ENCODE assay signal across 19 mouse cellular contexts in genomic region chr1:85922127-85922864, GRCm38 (mm10). TPM values are rescaled to one million over a fixed set of nuclear protein-coding genes. Genes with fewer than 3 reads are reported as not detected.
DNase-seq lines count a peak whose midpoint lies in the region; ATAC-seq lines count a peak whose summit lies in the region.
"Had no signal": no experiment of that assay in that cellular context is flagged by ENCODE, and none has a peak within 500 bp of the region (broad histone marks: within the 10 kb centered on the region; RNA-seq: fewer than 3 reads in every experiment).

No protein-coding gene starts in this region.

- no peaks in the 10 kb centered on the region for H3K36me3 ChIP-seq in hindbrain, embryonic 12.5 days
- H3K36me3 ChIP-seq in hindbrain, embryonic 11.5 days (ENCODE audit: control insufficient read depth, insufficient read depth, low read length) = no peaks in the 10 kb centered on the region
- no peaks in the 10 kb centered on the region for H3K36me3 ChIP-seq in neural tube, embryonic 12.5 days
- H3K36me3 ChIP-seq in hindbrain, embryonic 14.5 days (replicated peaks; ENCODE audit: control insufficient read depth, insufficient read depth) = no peaks in the 10 kb centered on the region
- H3K36me3 ChIP-seq: stomach, embryonic 15.5 days had no signal

- no peak for DNase-seq in hindbrain, embryonic 11.5 days (ENCODE audit: low spot score)
- DNase-seq in neural tube, embryonic 10.5 days (ENCODE audit: extremely low spot score, low spot score) = no peak
- DNase-seq in hindbrain, embryonic 14.5 days (ENCODE audit: low spot score) = no peak
- DNase-seq in adrenal gland, adult 18-20 months (ENCODE audit: low spot score in 2 of 2) = no peak
- DNase-seq: gastrocnemius, postnatal 14 days; heart, postnatal 4 days; kidney, adult 9 months; right cerebral cortex, postnatal 4 days; thymus, postnatal 25 days had no signal

- no peaks in the 10 kb centered on the region for H3K27me3 ChIP-seq in hindbrain, embryonic 12.5 days
- H3K27me3 ChIP-seq in hindbrain, embryonic 11.5 days (ENCODE audit: control insufficient read depth, insufficient read depth, low read length) = no peaks in the 10 kb centered on the region
- peaks cover 19% of the 10 kb centered on the region; the same call in 1 of the 2 replicates for H3K27me3 ChIP-seq in neural tube, embryonic 12.5 days (replicated peaks)
- H3K27me3 ChIP-seq in hindbrain, embryonic 14.5 days (ENCODE audit: control insufficient read depth, insufficient read depth, low read length) = no peaks in the 10 kb centered on the region
- H3K27me3 ChIP-seq: stomach, embryonic 15.5 days had no signal

- H3K4me3 ChIP-seq in hindbrain, embryonic 12.5 days = no peak overlapping the region
- no peak overlapping the region for H3K4me3 ChIP-seq in hindbrain, embryonic 11.5 days (ENCODE audit: low read depth, low read length)
- H3K4me3 ChIP-seq in neural tube, embryonic 12.5 days = no peak overlapping the region
- H3K4me3 ChIP-seq in hindbrain, embryonic 14.5 days (replicated peaks; ENCODE audit: low read length) = no peak overlapping the region
- H3K4me3 ChIP-seq: stomach, embryonic 15.5 days had no signal

- no peaks in the 10 kb centered on the region for H3K9me3 ChIP-seq in hindbrain, embryonic 12.5 days (replicated peaks)
- H3K9me3 ChIP-seq in hindbrain, embryonic 11.5 days (ENCODE audit: control insufficient read depth, low read length) = no peaks in the 10 kb centered on the region
- 0 out of 2 replicates have a peak, but pooled peaks cover 3% of the 10 kb centered on the region for H3K9me3 ChIP-seq in neural tube, embryonic 12.5 days
- no peaks in the 10 kb centered on the region for H3K9me3 ChIP-seq in hindbrain, embryonic 14.5 days (ENCODE audit: control insufficient read depth, low read length)
- H3K9me3 ChIP-seq: stomach, embryonic 15.5 days had no signal

- 66% methylated on average over 7 of the region's 7 CpGs for WGBS in hindbrain, embryonic 12.5 days
- WGBS in hindbrain, embryonic 11.5 days = 66% methylated on average over 7 of the region's 7 CpGs
- 70% methylated on average over 7 of the region's 7 CpGs for WGBS in neural tube, embryonic 12.5 days
- WGBS in hindbrain, embryonic 14.5 days = 55% methylated on average over 7 of the region's 7 CpGs

- H3K4me2 ChIP-seq in hindbrain, embryonic 12.5 days (replicated peaks) = no peak overlapping the region
- H3K4me2 ChIP-seq in hindbrain, embryonic 11.5 days (replicated peaks; ENCODE audit: low read depth, low read length) = no peak overlapping the region
- H3K4me2 ChIP-seq in neural tube, embryonic 12.5 days (replicated peaks) = no peak overlapping the region
- no peak overlapping the region for H3K4me2 ChIP-seq in hindbrain, embryonic 14.5 days (replicated peaks)
- H3K4me2 ChIP-seq: heart, embryonic 11.5 days; stomach, embryonic 15.5 days had no signal

- H3K27ac ChIP-seq in hindbrain, embryonic 12.5 days = no peak overlapping the region
- no peak overlapping the region for H3K27ac ChIP-seq in hindbrain, embryonic 11.5 days (ENCODE audit: low read depth, low read length)
- no peak overlapping the region for H3K27ac ChIP-seq in neural tube, embryonic 12.5 days
- H3K27ac ChIP-seq in hindbrain, embryonic 14.5 days = peak overlapping the region; percentile 60
- H3K27ac ChIP-seq: stomach, embryonic 15.5 days had no signal

- ATAC-seq in hindbrain, embryonic 12.5 days (ENCODE audit: low FRiP score) = 0 out of 2 replicates have a peak, but pooled peaks have one; percentile 11
- ATAC-seq in hindbrain, embryonic 11.5 days (ENCODE audit: low FRiP score) = no peak
- ATAC-seq in neural tube, embryonic 12.5 days (ENCODE audit: low FRiP score, low read depth) = 0 out of 2 replicates have a peak, but pooled peaks have one; percentile 26
- peak; percentile 61; the same call in 1 of the 2 replicates for ATAC-seq in hindbrain, embryonic 14.5 days (ENCODE audit: low FRiP score)
- ATAC-seq in activated CD4-positive, CD25-positive, alpha-beta regulatory T cell, adult 4 months = no peak
- ATAC-seq in monocyte, adult 5-6 weeks (replicated peaks; ENCODE audit: insufficient number of reproducible peaks, low FRiP score, low TSS enrichment, poor library complexity, severe bottlenecking) = no peak

- no peak overlapping the region for H3K9ac ChIP-seq in hindbrain, embryonic 12.5 days
- no peak overlapping the region for H3K9ac ChIP-seq in hindbrain, embryonic 11.5 days (ENCODE audit: low read depth, low read length)
- no peak overlapping the region for H3K9ac ChIP-seq in neural tube, embryonic 12.5 days
- no peak overlapping the region for H3K9ac ChIP-seq in hindbrain, embryonic 14.5 days
- H3K9ac ChIP-seq: stomach, embryonic 15.5 days had no signal

- peaks cover 14% of the 10 kb centered on the region for H3K4me1 ChIP-seq in hindbrain, embryonic 12.5 days
- peaks cover 3% of the 10 kb centered on the region; the same call in 1 of the 2 replicates for H3K4me1 ChIP-seq in hindbrain, embryonic 11.5 days (replicated peaks; ENCODE audit: control insufficient read depth, insufficient read depth, low read length)
- peaks cover 18% of the 10 kb centered on the region for H3K4me1 ChIP-seq in neural tube, embryonic 12.5 days
- peaks cover 15% of the 10 kb centered on the region for H3K4me1 ChIP-seq in hindbrain, embryonic 14.5 days (replicated peaks; ENCODE audit: control insufficient read depth, insufficient read depth, low read length)
- H3K4me1 ChIP-seq: stomach, embryonic 15.5 days had no signal

RNA-seq across cellular contexts. Expression of gene 4933407L21Rik, which starts 6.0 kb away (rescaled TPM):
- polyA plus RNA-seq in hindbrain, embryonic 12.5 days (2016; fragmentation: Nextera tagmentation; extraction: Ambion mirVana) = 1.3 and 1.6 TPM in 2 replicates
- polyA plus RNA-seq in hindbrain, embryonic 11.5 days (2014; fragmentation: Nextera tagmentation; extraction: Ambion mirVana) = 0.46 and 0.60 TPM in 2 replicates
- 1.0 and 1.6 TPM in 2 replicates for polyA plus RNA-seq in neural tube, embryonic 12.5 days (2016; fragmentation: Nextera tagmentation; extraction: Ambion mirVana)
- polyA plus RNA-seq in hindbrain, embryonic 14.5 days (2014; fragmentation: Nextera tagmentation; extraction: Ambion mirVana) = 4.8 and 7.5 TPM in 2 replicates
- polyA plus RNA-seq in activated CD4-positive, CD25-positive, alpha-beta regulatory T cell, adult 4 months (2017; shearing (Covaris generic)) = 1 to 10 TPM in 1 of 2 experiments, under 1 TPM in 1; 0.51 to 1.5 TPM
- not detected in 3 replicates for total RNA-seq in monocyte, adult 5-6 weeks (2017)
- total RNA-seq in adrenal gland, adult 18-20 months (2021) = not detected
- total RNA-seq: heart, postnatal 4 days; megakaryocyte-erythroid progenitor cell, adult 5-6 weeks; MEL had no signal
- polyA plus RNA-seq: heart, embryonic 11.5 days; liver, embryonic 16.5 days had no signal

RNA-seq across cellular contexts. Expression of gene Itm2c, which starts 28.2 kb away (rescaled TPM):
- 169 and 173 TPM in 2 replicates for polyA plus RNA-seq in hindbrain, embryonic 12.5 days (2016; fragmentation: Nextera tagmentation; extraction: Ambion mirVana)
- polyA plus RNA-seq in hindbrain, embryonic 11.5 days (2014; fragmentation: Nextera tagmentation; extraction: Ambion mirVana) = 85.7 and 86.1 TPM in 2 replicates
- polyA plus RNA-seq in neural tube, embryonic 12.5 days (2016; fragmentation: Nextera tagmentation; extraction: Ambion mirVana) = 131 and 138 TPM in 2 replicates
- 124 and 127 TPM in 2 replicates for polyA plus RNA-seq in hindbrain, embryonic 14.5 days (2014; fragmentation: Nextera tagmentation; extraction: Ambion mirVana)
- 100 to 1,000 TPM in 1 of 2 experiments, 10 to 100 TPM in 1; 75.8 to 126 TPM for polyA plus RNA-seq in activated CD4-positive, CD25-positive, alpha-beta regulatory T cell, adult 4 months (2017; shearing (Covaris generic))
- total RNA-seq in monocyte, adult 5-6 weeks (2017) = 94.7 to 124 TPM (median 121 TPM) in 3 replicates
- 100 to 1,000 TPM; 480 to 761 TPM for total RNA-seq in adrenal gland, adult 18-20 months (2021)

RNA-seq across cellular contexts. Expression of gene Gpr55, which starts 38.5 kb away (rescaled TPM):
- polyA plus RNA-seq in hindbrain, embryonic 12.5 days (2016; fragmentation: Nextera tagmentation; extraction: Ambion mirVana) = 0.09 TPM in 1 of 2 replicates, not detected in the other
- polyA plus RNA-seq in hindbrain, embryonic 11.5 days (2014; fragmentation: Nextera tagmentation; extraction: Ambion mirVana) = 0.08 TPM in 1 of 2 replicates, not detected in the other
- polyA plus RNA-seq in neural tube, embryonic 12.5 days (2016; fragmentation: Nextera tagmentation; extraction: Ambion mirVana) = 0.08 TPM in 1 of 2 replicates, not detected in the other
- 0.09 and 0.13 TPM in 2 replicates for polyA plus RNA-seq in hindbrain, embryonic 14.5 days (2014; fragmentation: Nextera tagmentation; extraction: Ambion mirVana)
- 1 to 10 TPM; 1.9 to 6.8 TPM for polyA plus RNA-seq in activated CD4-positive, CD25-positive, alpha-beta regulatory T cell, adult 4 months (2017; shearing (Covaris generic))
- 2.2 to 4.9 TPM (median 4.7 TPM) in 3 replicates for total RNA-seq in monocyte, adult 5-6 weeks (2017)
- total RNA-seq in adrenal gland, adult 18-20 months (2021) = 1 to 10 TPM; 3.7 to 6.6 TPM
- total RNA-seq: gastrocnemius, postnatal 14 days; heart, postnatal 4 days; left cerebral cortex, postnatal 36 days; megakaryocyte-erythroid progenitor cell, adult 5-6 weeks had no signal
- polyA plus RNA-seq: heart, embryonic 11.5 days had no signal

Comparison
In these comparisons a context has a peak if more than half of its experiments do, and no peak if none do; other contexts are left out.
1. ATAC-seq: peak in hindbrain, embryonic 12.5 days (single experiment), neural tube, embryonic 12.5 days (single experiment) and hindbrain, embryonic 14.5 days (single experiment); none in hindbrain, embryonic 11.5 days (single experiment), activated CD4-positive, CD25-positive, alpha-beta regulatory T cell, adult 4 months (single experiment) and monocyte, adult 5-6 weeks (single experiment).